Mouse (Mus musculus): ENCODE results near the gene Erv3.

Erv3 gene

DNA sequence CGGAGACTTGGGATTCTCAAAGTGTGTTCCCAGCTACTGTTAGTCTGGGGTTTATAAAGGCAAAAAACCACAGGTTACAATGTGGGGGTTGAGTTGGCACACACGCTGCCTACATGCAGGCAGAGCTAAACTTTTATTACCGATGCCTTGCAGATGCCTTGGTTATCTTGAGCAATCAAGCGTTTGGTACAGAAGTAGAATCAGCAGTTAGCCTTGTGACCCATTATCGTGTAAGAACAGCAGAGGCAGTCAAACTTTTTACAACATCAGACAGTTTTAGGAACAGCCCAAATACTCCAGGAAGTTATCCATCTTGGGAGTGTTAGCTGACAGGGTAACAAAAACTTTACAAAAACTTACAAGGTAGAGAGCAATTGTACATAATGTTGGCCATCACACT is at the start of gene Erv3:
TSS of gene Erv3 (minus strand) at position 27 of the 400 bp plus-strand sequence.
- DNase-seq (ENCODE audit: low spot score): no peak

- no peak for DNase-seq (ENCODE audit: low spot score)
These were observed 49.4 kb upstream of the Erv3 start for GRCm38 (mm10) chr2:131908906-131909305.

DNA sequence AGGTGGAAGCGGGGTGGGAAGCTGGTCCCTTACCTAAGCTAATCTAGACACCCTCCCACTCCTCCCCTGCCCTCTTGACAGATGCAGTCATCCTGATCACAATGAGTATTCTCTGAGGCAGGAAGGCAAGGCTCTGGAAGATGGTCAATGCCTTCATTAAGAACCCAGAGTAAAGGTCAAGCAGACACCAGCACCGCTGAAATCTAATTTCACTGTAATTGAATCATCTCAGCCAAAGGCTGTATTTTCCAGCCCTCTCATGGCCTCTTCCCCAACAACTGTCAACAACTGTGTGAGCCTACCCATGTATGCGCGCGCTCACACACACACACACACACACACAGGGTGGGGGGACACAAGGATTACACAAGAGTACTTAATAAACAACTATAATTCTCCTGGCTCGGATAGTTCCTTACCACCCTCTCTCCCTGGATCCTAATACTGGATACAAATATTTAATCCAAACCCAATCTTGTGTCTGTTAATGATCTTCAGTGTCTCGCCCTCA is 48.9 kb upstream of the Erv3 start:
- peak; percentile 90 for DNase-seq (ENCODE audit: low spot score)

- DNase-seq (ENCODE audit: low spot score): no peak
These were observed 47.8 kb upstream of the Erv3 start for GRCm38 (mm10) chr2:131907311-131907710.

GRCm38 (mm10) chr2:131906846-131907245 is 47.3 kb upstream of the Erv3 start:
- peak; percentile 95 for DNase-seq (ENCODE audit: low spot score)

- no peak for DNase-seq (ENCODE audit: low spot score)
These were observed 46.7 kb upstream of the Erv3 start for GRCm38 (mm10) chr2:131906266-131906665.

DNA sequence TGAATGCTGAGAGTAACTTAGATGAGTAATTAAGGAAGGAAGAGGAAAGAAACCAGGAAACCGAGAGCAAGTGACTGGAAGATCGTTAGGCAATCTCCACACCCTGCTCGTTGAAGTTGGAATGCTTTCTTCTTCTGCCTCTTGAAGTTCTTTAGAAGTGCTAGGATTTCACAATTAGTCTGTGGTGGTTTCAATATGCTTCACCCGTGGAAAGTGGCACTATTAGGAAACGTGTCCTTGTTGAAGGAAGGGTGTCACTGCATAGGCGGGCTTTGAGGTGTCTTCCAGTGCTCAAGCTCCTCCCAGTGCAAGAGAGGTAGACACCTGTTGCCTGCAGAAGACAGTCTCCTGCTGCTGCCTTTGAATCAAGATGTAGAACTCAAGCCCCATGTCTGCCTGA is 46.2 kb upstream of the Erv3 start:
- DNase-seq (ENCODE audit: low spot score): no peak

DNA sequence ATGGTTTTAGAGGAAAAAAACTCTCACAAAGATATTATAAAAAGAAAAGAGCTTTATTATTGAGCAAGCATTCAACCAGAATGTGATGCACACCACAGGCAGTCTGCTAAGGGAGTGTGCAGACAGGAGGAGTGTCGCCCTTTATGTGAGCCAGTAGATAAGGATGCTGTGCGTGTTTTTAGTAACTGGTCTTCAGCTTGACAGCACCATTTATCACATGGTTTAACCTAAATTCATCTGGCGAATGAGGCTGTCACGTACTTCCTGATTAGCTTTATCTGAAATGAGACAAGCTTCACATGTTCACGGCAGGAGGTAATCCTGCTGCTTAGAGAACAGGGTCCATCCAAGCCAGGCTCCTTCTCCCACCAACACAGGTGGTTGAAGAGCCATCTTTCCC is 45.5 kb upstream of the Erv3 start:
- no peak for DNase-seq (ENCODE audit: low spot score)

- DNase-seq (ENCODE audit: low spot score): peak; percentile 71
These were observed 43.3 kb upstream of the Erv3 start for GRCm38 (mm10) chr2:131902867-131903266.

DNA sequence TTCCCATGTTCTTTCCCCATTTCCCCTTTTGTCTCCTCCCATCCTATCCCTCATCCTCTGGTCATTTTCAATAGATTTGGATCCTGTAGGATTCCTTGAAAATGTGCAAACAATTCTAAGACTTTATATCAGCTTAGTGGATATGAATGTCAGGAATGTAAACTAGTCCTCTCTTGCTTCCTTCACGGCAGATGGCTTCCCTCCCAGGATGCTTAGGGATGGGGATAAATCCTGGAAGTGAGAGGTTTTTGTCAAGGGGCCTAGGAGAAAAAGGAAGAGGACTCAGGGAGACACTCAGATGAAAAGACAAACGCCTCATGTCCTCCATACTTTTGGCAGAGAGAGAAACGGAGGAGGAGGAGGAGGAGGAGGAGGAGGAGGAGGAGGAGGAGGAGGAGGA is 42.9 kb upstream of the Erv3 start:
- DNase-seq (ENCODE audit: low spot score): no peak

DNA sequence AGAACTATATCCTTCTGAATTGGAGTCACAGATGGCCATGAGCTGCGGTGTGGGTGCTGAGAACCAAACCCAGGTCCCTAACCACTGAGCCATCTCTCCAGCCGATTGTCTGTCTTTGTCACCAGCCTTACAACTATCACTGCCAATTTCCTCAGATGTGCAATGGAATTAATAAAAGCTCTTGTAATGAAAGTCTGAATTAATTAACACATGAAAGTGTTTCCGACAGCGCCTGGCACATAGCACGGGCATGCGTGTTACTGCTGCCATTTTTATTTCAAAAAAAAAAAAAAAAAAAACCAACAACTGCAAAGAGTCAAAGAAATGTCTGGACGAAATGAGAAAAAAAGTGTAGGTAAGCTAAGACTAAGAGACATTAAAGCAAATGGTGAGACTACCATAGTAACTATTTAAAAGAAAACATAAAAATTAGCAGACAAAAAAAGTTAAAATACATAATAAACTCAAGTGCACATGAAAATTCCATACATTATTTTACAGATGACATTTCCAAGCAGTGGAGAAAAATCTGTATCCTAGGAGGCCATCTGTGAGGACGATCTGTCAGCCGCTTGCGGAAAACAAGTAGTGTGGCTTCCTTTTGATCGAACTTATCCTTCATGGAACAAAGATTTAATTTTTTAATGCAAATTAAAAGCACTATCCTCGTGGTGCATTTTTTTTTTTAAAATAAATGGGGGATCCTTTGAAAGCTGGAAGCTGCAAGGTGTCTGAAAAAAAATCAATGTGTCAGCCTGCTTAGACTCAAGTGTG is 38.0 kb upstream of the Erv3 start:
- no peak for DNase-seq (ENCODE audit: low spot score)

DNA sequence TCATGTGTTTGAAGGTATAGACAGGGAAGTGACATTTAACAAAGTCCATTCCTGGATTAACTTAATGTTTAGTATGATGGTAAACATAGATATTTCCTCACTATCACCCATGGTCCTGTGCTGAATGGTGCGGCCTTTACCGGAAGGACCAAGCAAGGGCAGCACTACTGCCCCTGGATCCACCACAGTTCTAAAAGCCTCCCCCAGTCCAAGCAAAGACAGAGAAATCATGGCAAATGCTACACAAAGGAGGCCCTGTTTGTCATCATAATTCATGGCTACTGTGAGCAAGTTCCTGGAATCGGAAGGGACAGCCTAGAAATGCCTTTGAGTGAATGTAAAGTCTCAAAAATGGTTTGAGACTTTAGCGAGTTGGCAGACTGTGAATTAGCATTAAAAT is 36.5 kb upstream of the Erv3 start:
- no peak for DNase-seq (ENCODE audit: low spot score)

DNA sequence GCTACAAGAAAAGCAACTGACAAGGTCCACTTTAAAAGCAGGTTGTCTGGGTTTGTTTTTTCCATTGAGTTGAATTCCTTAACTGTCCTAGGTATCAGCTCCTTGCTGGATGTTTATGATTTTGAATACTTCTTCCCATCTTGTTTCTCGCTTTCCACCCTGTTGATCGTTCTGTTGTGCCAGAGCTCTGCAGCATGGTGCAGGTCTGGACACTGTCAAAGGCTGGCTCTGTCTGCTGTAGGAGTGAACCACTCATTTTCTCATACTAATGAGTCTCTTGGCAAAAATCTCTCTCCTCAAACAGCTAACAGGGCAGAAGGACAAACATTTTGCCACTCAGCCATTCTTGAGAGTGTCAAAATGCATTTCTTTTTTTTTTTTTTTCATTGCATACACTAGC is 35.6 kb upstream of the Erv3 start:
- no peak for DNase-seq (ENCODE audit: low spot score)

- DNase-seq (ENCODE audit: low spot score): no peak
These were observed 33.0 kb upstream of the Erv3 start for GRCm38 (mm10) chr2:131892534-131892933.

DNA sequence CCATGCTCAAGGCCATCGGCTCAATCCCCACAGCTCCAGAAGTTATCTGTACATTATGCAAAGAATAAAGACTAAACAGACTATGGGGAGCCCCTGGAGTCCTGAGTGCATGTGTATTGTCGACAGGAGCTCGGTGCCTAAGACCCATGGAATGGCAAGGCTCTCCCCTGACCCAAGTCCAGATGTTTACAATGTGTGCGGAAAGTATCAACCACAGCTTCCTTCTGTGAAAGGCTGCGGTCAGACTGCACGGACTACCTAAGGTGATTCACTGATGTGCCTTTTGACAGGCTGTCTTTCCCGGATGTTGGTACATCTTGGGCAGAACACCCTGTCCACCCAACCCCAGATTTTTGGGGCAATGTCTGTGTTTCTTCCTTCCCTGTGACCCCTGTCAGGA is 28.7 kb upstream of the Erv3 start:
- DNase-seq (ENCODE audit: low spot score): no peak

DNA sequence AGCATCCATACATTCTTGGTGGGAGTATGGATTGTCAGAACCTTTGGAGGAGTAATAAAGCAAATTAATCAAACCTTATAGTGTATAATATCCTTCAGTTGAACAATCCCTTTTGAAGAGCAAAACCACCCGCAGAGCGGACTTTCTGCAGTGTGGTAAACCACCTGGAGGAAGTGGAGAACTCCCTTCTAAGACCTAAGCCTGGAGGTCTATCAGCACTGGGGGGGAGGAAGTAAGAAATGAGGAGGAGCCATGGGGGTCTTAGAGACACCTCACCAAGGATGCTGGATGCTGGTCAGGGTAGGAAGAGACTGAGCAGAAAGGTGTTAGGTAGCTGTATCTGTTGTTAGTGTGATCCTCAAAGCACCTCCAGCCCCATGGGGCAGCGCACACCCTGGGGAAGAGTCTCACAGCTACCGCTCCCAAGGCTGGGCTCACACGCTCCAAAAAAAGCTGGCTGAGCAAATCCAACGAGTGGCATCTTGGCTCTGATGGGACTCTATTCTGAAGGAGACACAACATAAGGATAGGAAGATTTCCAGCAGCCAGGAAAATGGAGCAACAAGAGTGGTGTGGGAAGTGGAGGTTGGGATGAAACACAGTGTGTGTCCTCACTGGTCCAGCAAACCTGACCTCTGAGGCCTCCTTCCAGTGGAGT is 27.1 kb upstream of the Erv3 start:
- DNase-seq (ENCODE audit: low spot score): no peak

DNA sequence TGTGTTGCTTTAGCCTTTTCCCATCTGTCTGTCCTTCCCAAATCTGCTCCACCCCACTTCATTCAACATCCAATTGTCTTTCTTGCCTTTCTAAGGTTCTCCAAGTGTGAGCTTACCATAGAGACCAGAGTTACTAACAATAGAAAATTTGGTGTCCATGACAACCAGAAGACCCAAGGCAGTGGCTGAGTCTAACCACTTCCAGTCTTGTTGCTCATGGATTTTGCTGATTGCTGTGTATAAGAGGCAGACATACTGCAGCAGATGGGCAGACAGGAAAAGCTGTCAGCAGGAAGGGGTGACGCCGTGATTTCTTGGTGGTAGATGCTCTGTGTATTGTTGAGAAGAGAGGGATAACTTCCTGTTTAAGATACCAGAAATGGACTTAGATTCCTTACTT is 23.6 kb upstream of the Erv3 start:
- no peak for DNase-seq (ENCODE audit: low spot score)

GRCm38 (mm10) chr2:131881766-131882165 is 22.2 kb upstream of the Erv3 start:
- peak; percentile 75 for DNase-seq (ENCODE audit: low spot score)

GRCm38 (mm10) chr2:131876551-131877265 is 17.2 kb upstream of the Erv3 start:
- no peak for DNase-seq (ENCODE audit: low spot score)

- peak; percentile 57 for DNase-seq (ENCODE audit: low spot score)
These were observed 13.8 kb upstream of the Erv3 start for GRCm38 (mm10) chr2:131873376-131873775.

DNA sequence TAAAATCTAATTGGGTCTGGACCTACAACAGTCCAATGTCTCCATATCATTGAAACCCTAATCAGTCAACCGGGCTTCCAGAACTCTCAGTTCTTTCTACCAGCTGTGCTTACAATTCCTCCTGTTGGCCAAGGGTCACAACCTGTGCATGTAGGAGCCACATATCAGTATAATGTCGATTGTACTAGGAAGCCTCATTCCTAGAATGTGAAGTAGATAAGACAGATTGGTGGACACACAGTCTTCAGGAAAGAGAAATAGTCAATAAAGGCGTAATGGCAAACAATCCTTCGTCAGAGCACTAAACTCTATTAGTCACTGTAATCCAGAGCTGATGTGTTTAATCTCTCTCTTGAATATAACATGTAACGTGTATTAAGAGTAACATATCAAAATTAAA is 9.4 kb upstream of the Erv3 start:
- DNase-seq (ENCODE audit: low spot score): no peak

GRCm38 (mm10) chr2:131866676-131867075 is 7.1 kb upstream of the Erv3 start:
- DNase-seq (ENCODE audit: low spot score): no peak

DNA sequence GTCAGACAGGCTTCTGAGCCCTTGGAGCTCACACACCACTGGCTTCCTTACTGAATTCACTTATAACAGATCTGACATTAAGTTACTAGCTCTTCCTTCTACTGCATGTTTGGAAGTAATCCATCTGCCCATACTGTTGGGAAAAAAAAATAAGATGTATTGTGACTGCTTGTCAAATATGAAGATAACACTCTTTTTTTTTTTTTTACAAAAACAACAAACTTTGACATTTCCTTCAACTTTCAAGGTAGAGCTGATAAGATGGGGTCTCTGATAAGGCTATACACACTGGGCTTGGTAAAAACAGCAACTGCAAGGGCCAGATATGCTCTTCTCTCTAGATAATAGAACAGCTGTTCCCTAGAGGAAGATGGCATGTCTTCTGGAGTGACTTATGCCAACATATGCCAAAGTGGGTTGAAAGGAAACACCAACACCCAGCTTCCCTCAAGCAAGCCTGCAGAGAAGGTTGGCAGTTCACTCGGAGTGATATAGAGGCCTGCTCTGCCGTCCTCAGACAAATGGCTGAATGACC is 4.8 kb upstream of the Erv3 start:
- no peak for DNase-seq (ENCODE audit: low spot score)
